In genomic region chr15:92759001-92759400, GRCm38 (mm10) we compare ENCODE assay signal across 27 mouse cellular contexts.
DNase-seq lines count a peak whose midpoint lies in the region; ATAC-seq and TF ChIP-seq lines count a peak whose summit lies in the region.
"Had no signal": no experiment of that assay in that cellular context is flagged by ENCODE, and none has a peak within 500 bp of the region (broad histone marks: within the 10 kb centered on the region; RNA-seq: fewer than 3 reads in every experiment).

No protein-coding gene starts in this region.

- no peaks in the 10 kb centered on the region for H3K4me1 ChIP-seq in kidney, postnatal 0 days (replicated peaks; ENCODE audit: insufficient read depth, low read length)
- H3K4me1 ChIP-seq in midbrain, embryonic 16.5 days (ENCODE audit: control insufficient read depth, insufficient read depth, low read length) = peaks cover 11% of the 10 kb centered on the region
- H3K4me1 ChIP-seq in midbrain, embryonic 15.5 days = peaks cover 11% of the 10 kb centered on the region
- H3K4me1 ChIP-seq: embryonic facial prominence, embryonic 13.5 days; embryonic facial prominence, embryonic 15.5 days had no signal

- H3K4me3 ChIP-seq in kidney, postnatal 0 days (replicated peaks; ENCODE audit: low read depth, low read length) = no peak overlapping the region
- H3K4me3 ChIP-seq in midbrain, embryonic 16.5 days (ENCODE audit: low read depth, low read length) = no peak overlapping the region
- no peak overlapping the region for H3K4me3 ChIP-seq in midbrain, embryonic 15.5 days
- H3K4me3 ChIP-seq: embryonic facial prominence, embryonic 13.5 days; embryonic facial prominence, embryonic 15.5 days; erythroblast, embryonic 14.5 days; forebrain, embryonic 10.5 days; forebrain, embryonic 12.5 days had no signal

- no peak for TF ChIP-seq CTCF in kidney, postnatal 0 days (IDR thresholded peaks at IDR 0.05; ENCODE audit: low read depth)

- no peaks in the 10 kb centered on the region for H3K9me3 ChIP-seq in kidney, postnatal 0 days (replicated peaks; ENCODE audit: low read length)
- no peaks in the 10 kb centered on the region for H3K9me3 ChIP-seq in midbrain, embryonic 16.5 days (replicated peaks; ENCODE audit: control insufficient read depth, low read length, poor library complexity, severe bottlenecking)
- no peaks in the 10 kb centered on the region for H3K9me3 ChIP-seq in midbrain, embryonic 15.5 days
- H3K9me3 ChIP-seq: embryonic facial prominence, embryonic 13.5 days; embryonic facial prominence, embryonic 15.5 days; forebrain, embryonic 10.5 days; forebrain, embryonic 12.5 days had no signal

- no peaks in the 10 kb centered on the region for H3K36me3 ChIP-seq in kidney, postnatal 0 days (ENCODE audit: insufficient read depth, low read length)
- no peaks in the 10 kb centered on the region for H3K36me3 ChIP-seq in midbrain, embryonic 16.5 days (ENCODE audit: control insufficient read depth, insufficient read depth, low read length)
- H3K36me3 ChIP-seq in midbrain, embryonic 15.5 days (replicated peaks) = no peaks in the 10 kb centered on the region
- H3K36me3 ChIP-seq: embryonic facial prominence, embryonic 13.5 days; embryonic facial prominence, embryonic 15.5 days; forebrain, embryonic 10.5 days; forebrain, embryonic 12.5 days; G1E had no signal

- no peak for ATAC-seq in kidney, postnatal 0 days (replicated peaks; ENCODE audit: low FRiP score, low read depth)
- no peak for ATAC-seq in midbrain, embryonic 16.5 days
- no peak for ATAC-seq in midbrain, embryonic 15.5 days (replicated peaks)
- ATAC-seq: CD4-positive, CD25-positive, alpha-beta regulatory T cell, adult 4 months; forebrain, embryonic 14.5 days; forebrain, embryonic 16.5 days had no signal

- WGBS in kidney, postnatal 0 days = 39% methylated on average over 8 of the region's 8 CpGs
- WGBS in midbrain, embryonic 16.5 days = 65% methylated on average over 8 of the region's 8 CpGs
- WGBS in midbrain, embryonic 15.5 days = 72% methylated on average over 8 of the region's 8 CpGs

- H3K9ac ChIP-seq in kidney, postnatal 0 days (ENCODE audit: low read depth, low read length) = no peak overlapping the region
- no peak overlapping the region for H3K9ac ChIP-seq in midbrain, embryonic 16.5 days (ENCODE audit: low read depth, low read length)
- H3K9ac ChIP-seq in midbrain, embryonic 15.5 days = no peak overlapping the region
- H3K9ac ChIP-seq: embryonic facial prominence, embryonic 13.5 days; embryonic facial prominence, embryonic 15.5 days; forebrain, embryonic 12.5 days had no signal

- no peak overlapping the region for H3K4me2 ChIP-seq in kidney, postnatal 0 days (ENCODE audit: low read length)
- no peak overlapping the region for H3K4me2 ChIP-seq in midbrain, embryonic 16.5 days (ENCODE audit: low read length)
- no peak overlapping the region for H3K4me2 ChIP-seq in midbrain, embryonic 15.5 days
- H3K4me2 ChIP-seq: embryonic facial prominence, embryonic 13.5 days; embryonic facial prominence, embryonic 15.5 days; forebrain, embryonic 12.5 days had no signal

- peak; percentile 19 for DNase-seq in heart, adult 11 months
- DNase-seq in heart, postnatal 4 days = no peak
- peak; percentile 9 for DNase-seq in kidney, postnatal 0 days (ENCODE audit: low spot score)
- no peak for DNase-seq in kidney, adult 9 months
- peak; percentile 72 for DNase-seq in retina, postnatal 1 day
- no peak for DNase-seq in embryo, embryonic 9.5 days (ENCODE audit: extremely low spot score)
- DNase-seq: adrenal gland, adult 8-10 months; adrenal gland, postnatal 14 days; adrenal gland, postnatal 36 days; B cell, adult 2 months; cerebellum, adult 11-12 months; cerebellum, adult 2 months; cerebellum, adult 9-10 months; cerebellum, postnatal 10 days; cerebellum, postnatal 25 days had no signal

- H3K27me3 ChIP-seq in kidney, postnatal 0 days (ENCODE audit: insufficient read depth, low read length) = no peaks in the 10 kb centered on the region
- H3K27me3 ChIP-seq in midbrain, embryonic 16.5 days (ENCODE audit: control insufficient read depth, insufficient read depth, low read depth, low read length) = no peaks in the 10 kb centered on the region
- H3K27me3 ChIP-seq in midbrain, embryonic 15.5 days (replicated peaks) = no peaks in the 10 kb centered on the region
- H3K27me3 ChIP-seq: CH12.LX; embryonic facial prominence, embryonic 13.5 days; embryonic facial prominence, embryonic 15.5 days had no signal

- no peak overlapping the region for H3K27ac ChIP-seq in kidney, postnatal 0 days
- H3K27ac ChIP-seq in midbrain, embryonic 16.5 days (ENCODE audit: low read length) = 0 out of 2 replicates have a peak overlapping the region, but pooled peaks have one; percentile 40
- no peak overlapping the region for H3K27ac ChIP-seq in midbrain, embryonic 15.5 days
- H3K27ac ChIP-seq: embryonic facial prominence, embryonic 13.5 days; embryonic facial prominence, embryonic 15.5 days; forebrain, embryonic 10.5 days; forebrain, embryonic 12.5 days had no signal

Comparison
In these comparisons a context has a peak if more than half of its experiments do, and no peak if none do; other contexts are left out.
1. DNase-seq: peak in heart, adult 11 months (single experiment), kidney, postnatal 0 days (single experiment) and retina, postnatal 1 day (single experiment); none in heart, postnatal 4 days (single experiment), kidney, adult 9 months (single experiment) and embryo, embryonic 9.5 days (single experiment).